Mouse (Mus musculus): ENCODE measurements around the gene Cldn4.

GRCm38 (mm10) chr5:134914510-134914909 is 32.2 kb downstream of the Cldn4 start:
- TF ChIP-seq POLR2A (IDR thresholded peaks at IDR 0.05; ENCODE audit: borderline replicate concordance, extremely low read depth, low read depth, low read length) (no peak), CTCF (IDR thresholded peaks at IDR 0.05; ENCODE audit: insufficient read depth, low read length) (no peak)
